Mouse (Mus musculus) spleen, adult 2 months (tissue): ENCODE data around the gene Gorasp2. TPM values are rescaled to one million over a fixed set of nuclear protein-coding genes. Genes with fewer than 3 reads are reported as not detected.

Experiments
- DNase-seq, 2 experiments: peaks; one replicate each; pipeline versions ENCODE4 v3.0.0 to v3.0.0-alpha.2; 2012 to 2021; ENCODE audit warnings: low spot score in 2 of 2, low read depth in 1 of 2
- H3K27ac ChIP-seq: fragments of 200-500 bp; 2 replicates; pipeline ENCODE4 v1.5.1; 2012; ENCODE audit warnings: low read length, inconsistent platforms; ENCODE audit not compliant: insufficient read depth
- H3K27me3 ChIP-seq: fragments of 200-500 bp; 2 replicates; pipeline ENCODE4 v1.6.1; 2012; ENCODE audit warnings: mild to moderate bottlenecking, moderate library complexity, low read length, inconsistent platforms; ENCODE audit not compliant: control insufficient read depth, insufficient read depth
- H3K36me3 ChIP-seq: fragments of 200-500 bp; 2 replicates; pipeline ENCODE4 v1.6.1; 2012; ENCODE audit warnings: mild to moderate bottlenecking, low read length, inconsistent platforms; ENCODE audit not compliant: control insufficient read depth, insufficient read depth
- H3K4me1 ChIP-seq: fragments of 200-500 bp; 2 replicates; pipeline ENCODE4 v1.6.1; 2011; ENCODE audit warnings: inconsistent platforms; ENCODE audit not compliant: control insufficient read depth, insufficient read depth, insufficient read length
- H3K4me3 ChIP-seq: fragments of 200-500 bp; 2 replicates; pipeline ENCODE4 v1.5.1; 2011; ENCODE audit warnings: mild to moderate bottlenecking, inconsistent platforms; ENCODE audit not compliant: insufficient read depth, insufficient read length; ENCODE audit errors: extremely low read depth
- CTCF ChIP-seq: fragments of 200-500 bp; IDR thresholded peaks from 2 replicates; pipeline ENCODE4 v1.5.1; 2011; ENCODE audit warnings: mild to moderate bottlenecking, inconsistent platforms; ENCODE audit not compliant: insufficient read depth, insufficient read length, insufficient replicate concordance; ENCODE audit errors: extremely low read depth
- POLR2A ChIP-seq: fragments of 200-500 bp; IDR thresholded peaks from 2 replicates; pipeline ENCODE4 v1.6.1; 2011; ENCODE audit warnings: low read depth, low read length, inconsistent platforms
- WGBS: fragments of 180-500 bp; shearing (Covaris S2); methylation state at CpG from one replicate; pipeline ENCODE4 v1.1.7; 2018; 5-methylcytosine and 5-hydroxymethylcytosine counted together
- polyA plus RNA-seq: library from polyadenylated mRNA; depleted of rRNA; stranded (reverse); fragments of >200 nt; gene quantifications from 2 replicates; pipeline ENCODE4 v1.2.3, GENCODE M21; 2012; rRNA removed

Gorasp2 gene
- polyA plus RNA-seq, 1 experiment, result 59.2 TPM

- 86% methylated on average over 5 of the region's 5 CpGs for WGBS
- H3K27me3 ChIP-seq, result no peaks in the 10 kb centered on the region
- H3K36me3 ChIP-seq, result peaks cover 22% of the 10 kb centered on the region
- no peak overlapping the region for H3K27ac ChIP-seq
- TF ChIP-seq POLR2A, result no peak
- TF ChIP-seq CTCF, result no peak
- H3K4me1 ChIP-seq, result no peaks in the 10 kb centered on the region
- H3K4me3 ChIP-seq, result no peak overlapping the region
- no peak for DNase-seq
These were observed 74.6 kb downstream of the Gorasp2 start for GRCm38 (mm10) chr2:70736008-70736407.

DNA sequence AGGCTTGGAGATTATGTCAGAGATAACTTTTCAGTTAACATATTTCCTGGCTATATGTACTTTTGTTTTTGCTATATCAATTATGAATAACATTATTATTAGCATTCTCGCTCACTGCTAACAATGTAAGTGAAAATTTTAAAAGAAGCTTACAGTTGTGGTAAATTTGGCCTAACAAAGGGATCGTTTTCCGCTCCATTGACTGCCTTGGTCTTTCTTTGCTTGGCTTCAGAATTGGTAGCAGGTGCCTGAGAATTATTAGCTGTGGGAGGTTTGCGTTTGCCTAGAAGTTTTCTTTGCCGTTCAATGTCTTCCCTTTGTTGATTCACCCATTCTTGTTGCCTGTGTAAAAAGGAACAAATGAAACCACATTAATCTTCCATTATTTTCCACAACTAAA is 80.5 kb downstream of the Gorasp2 start:
- WGBS, result 62% methylated on average over 5 of the region's 5 CpGs

GRCm38 (mm10) chr2:70742588-70742987 is 81.2 kb downstream of the Gorasp2 start:
- DNase-seq, result no peak
- Histone ChIP-seq H3K27ac (no peak overlapping the region), H3K27me3 (no peaks in the 10 kb centered on the region), H3K36me3 (peaks cover 30% of the 10 kb centered on the region), H3K4me3 (no peak overlapping the region), H3K4me1 (peaks cover 4% of the 10 kb centered on the region; the same call in 1 of the 2 replicates)
- TF ChIP-seq POLR2A (no peak), CTCF (no peak)
- WGBS, result 55% methylated on average over 2 of the region's 2 CpGs

More for the DNA sequence above, 80.5 kb downstream of the Gorasp2 start:
- H3K4me1 ChIP-seq, result peaks cover 4% of the 10 kb centered on the region; the same call in 1 of the 2 replicates
- TF ChIP-seq POLR2A, result no peak
- TF ChIP-seq CTCF, result no peak
- DNase-seq, result no peak
- peaks cover 33% of the 10 kb centered on the region for H3K36me3 ChIP-seq
- no peak overlapping the region for H3K27ac ChIP-seq
- H3K4me3 ChIP-seq, result no peak overlapping the region
- no peaks in the 10 kb centered on the region for H3K27me3 ChIP-seq

GRCm38 (mm10) chr2:70751655-70752054 is 90.3 kb downstream of the Gorasp2 start:
- H3K4me1 ChIP-seq, result no peaks in the 10 kb centered on the region
- H3K27me3 ChIP-seq, result no peaks in the 10 kb centered on the region
- no peak for TF ChIP-seq POLR2A
- no peak for TF ChIP-seq CTCF
- H3K4me3 ChIP-seq, result no peak overlapping the region
- H3K36me3 ChIP-seq, result peaks cover 3% of the 10 kb centered on the region; the same call in 1 of the 2 replicates
- H3K27ac ChIP-seq, result no peak overlapping the region
- no peak for DNase-seq
- WGBS, result 93% methylated on average over 2 of the region's 2 CpGs

- Histone ChIP-seq H3K4me1 (no peaks in the 10 kb centered on the region), H3K27ac (no peak overlapping the region), H3K4me3 (no peak overlapping the region), H3K36me3 (peaks cover 3% of the 10 kb centered on the region; the same call in 1 of the 2 replicates), H3K27me3 (no peaks in the 10 kb centered on the region)
- 97% methylated on average over 5 of the region's 5 CpGs for WGBS
- TF ChIP-seq CTCF, result no peak
- no peak for TF ChIP-seq POLR2A
- DNase-seq, result no peak
These were observed 90.8 kb downstream of the Gorasp2 start for GRCm38 (mm10) chr2:70752149-70752548.

Other genes with a start within 250 kb of the Gorasp2 start
- 0.05 TPM in 1 of 2 replicates, not detected in the other for gene Sp5, start 186.7 kb upstream of the Gorasp2 start, polyA plus RNA-seq
- 0.13 and 0.21 TPM in 2 replicates for gene Erich2, start 152.8 kb upstream of the Gorasp2 start, polyA plus RNA-seq
- 4.4 and 7.2 TPM in 2 replicates for gene Gad1, start 108.5 kb upstream of the Gorasp2 start, polyA plus RNA-seq
- gene Gm26558, start 532 bp downstream of the Gorasp2 start, polyA plus RNA-seq, result 0.19 and 0.68 TPM in 2 replicates
- 8.4 and 9.6 TPM in 2 replicates for gene Tlk1, start 164.2 kb downstream of the Gorasp2 start, polyA plus RNA-seq